Mouse (Mus musculus) heart, adult 11 months (tissue): ENCODE measurements at regions not wholly inside any gene's neighbourhood (a gene's known extent, or its start where the extent isn't known, plus 50 kb on each side); places are given as distances from the start of the nearest gene placed in this dataset.

Experiments
- DNase-seq: peaks from one replicate; pipeline ENCODE4 v3.0.0; 2022

- DNase-seq, result no peak
Observed at GRCm38 (mm10) chr15:15443271-15443670, 1285.3 kb upstream of the Cdh9 start.

GRCm38 (mm10) chr15:15477702-15478101, 1250.9 kb upstream of the Cdh9 start:
- DNase-seq, result no peak

- no peak for DNase-seq
Observed at GRCm38 (mm10) chr15:15500276-15500675, 1228.3 kb upstream of the Cdh9 start.

GRCm38 (mm10) chr15:15538944-15539343, 1189.6 kb upstream of the Cdh9 start:
- no peak for DNase-seq

DNA sequence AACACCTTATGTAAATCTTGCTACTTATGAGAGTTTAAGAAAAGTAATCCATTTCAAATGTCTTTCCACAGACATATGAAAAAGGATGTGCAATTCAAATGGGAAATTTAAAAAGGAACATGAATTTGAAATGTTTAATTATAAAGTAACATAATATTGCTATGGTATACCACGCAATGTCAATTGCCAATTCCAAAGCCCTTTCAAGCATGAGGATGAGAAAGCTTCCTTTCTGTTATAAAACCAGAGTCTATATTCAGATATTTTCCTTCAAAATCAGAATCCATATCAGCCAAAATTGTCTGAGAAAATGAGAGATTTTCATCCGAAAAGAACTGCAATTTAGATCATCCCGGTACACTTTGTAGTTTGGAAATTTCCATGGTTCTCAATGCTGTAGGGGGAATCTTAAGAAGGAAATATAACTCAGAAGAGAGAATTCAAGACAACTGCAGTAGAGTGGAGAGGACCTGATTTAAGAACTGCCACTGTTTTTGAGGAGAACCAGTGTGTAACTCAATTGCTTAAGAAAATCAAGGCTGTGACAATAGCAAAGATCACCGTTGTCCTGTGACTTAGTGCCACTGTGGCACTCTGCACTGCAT, 1169.3 kb upstream of the Cdh9 start:
- DNase-seq, result no peak

DNA sequence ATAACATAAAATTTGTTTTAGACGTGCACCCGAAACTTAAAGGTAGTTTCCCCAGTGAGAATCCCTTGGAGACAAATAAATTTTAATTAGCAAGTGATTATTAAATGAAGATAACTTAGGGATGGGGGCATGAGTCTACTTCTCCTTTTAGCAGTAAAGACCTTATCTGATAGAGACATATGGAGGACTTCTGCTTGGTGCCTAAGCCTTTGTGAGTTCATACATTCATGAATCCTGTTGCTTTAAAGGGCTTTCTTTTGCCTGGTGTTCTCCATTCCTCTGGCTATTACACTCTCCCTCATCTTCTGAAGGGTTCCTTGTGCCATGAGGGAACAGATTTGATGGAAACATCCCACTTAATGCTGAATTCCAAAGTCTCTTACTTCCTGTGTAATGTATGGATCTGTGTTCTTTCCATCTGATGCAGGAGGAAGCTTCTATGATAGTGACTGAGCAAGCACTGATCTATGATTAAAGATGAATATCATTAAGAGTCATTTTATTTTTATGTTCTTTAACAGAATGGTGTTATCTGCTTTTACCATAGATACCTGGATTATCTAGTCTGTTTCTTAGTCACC, 1146.2 kb upstream of the Cdh9 start:
- no peak for DNase-seq

DNA sequence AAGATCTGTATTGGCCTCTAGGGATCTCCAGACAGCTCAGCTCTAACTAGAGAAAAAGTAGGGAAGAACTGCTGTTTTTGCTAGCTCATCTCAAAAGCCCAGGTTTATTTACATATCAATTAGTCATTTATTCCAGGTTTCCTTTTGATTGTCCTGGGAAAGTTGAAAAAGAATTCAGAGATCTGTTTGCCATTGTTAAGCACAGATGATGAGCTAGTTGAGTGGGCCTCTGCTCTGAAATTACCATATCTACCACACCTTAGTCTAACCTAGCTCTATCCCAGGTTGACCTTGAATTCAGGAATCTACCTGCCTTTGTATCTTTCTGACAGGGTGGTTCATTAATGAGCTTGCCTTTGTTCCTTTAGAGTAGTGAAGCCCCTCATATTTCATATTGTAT, 1110.6 kb upstream of the Cdh9 start:
- no peak for DNase-seq

GRCm38 (mm10) chr15:15629304-15629703, 1099.3 kb upstream of the Cdh9 start:
- no peak for DNase-seq

GRCm38 (mm10) chr15:15630283-15630682, 1098.3 kb upstream of the Cdh9 start:
- peak; percentile 80 for DNase-seq

DNA sequence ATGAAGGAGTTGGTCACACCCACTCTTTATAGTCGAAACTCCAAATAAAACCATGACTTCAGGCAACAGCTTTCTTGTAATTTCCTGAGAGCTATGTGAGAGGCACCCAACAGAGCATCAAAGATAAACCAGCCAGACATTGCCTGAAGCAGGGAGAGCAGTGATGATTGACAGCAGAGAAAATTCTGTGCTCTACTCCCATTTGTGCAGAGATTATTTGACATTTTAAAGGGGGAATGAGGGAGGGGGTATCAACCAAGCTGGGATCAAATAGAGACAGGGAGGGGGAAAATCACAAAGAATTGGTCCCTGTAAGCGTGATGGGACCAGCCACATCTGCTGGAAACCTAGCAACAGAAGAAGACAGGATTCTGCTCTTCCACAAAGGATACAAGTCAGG, 1091.4 kb upstream of the Cdh9 start:
- no peak for DNase-seq

DNA sequence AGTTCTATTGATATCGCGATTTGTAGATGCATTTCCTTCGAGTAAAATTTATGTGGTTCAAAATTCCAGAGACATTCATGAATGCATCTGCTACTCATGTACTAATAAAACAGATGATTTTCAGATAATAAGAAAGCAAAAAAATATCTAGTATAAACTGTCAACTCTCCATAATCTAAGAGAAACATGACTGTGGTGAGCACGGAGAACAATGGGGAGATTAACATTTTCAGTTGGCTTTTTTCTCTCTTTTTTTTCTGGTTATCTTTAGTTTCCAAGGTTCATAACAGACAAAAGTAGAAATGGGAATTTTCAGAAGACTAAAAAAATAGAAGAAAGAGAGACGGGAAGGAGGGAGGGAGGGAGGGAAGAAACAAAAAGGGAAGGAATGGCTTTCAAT, 1079.8 kb upstream of the Cdh9 start:
- DNase-seq, result no peak

- DNase-seq, result no peak
Observed at GRCm38 (mm10) chr15:15666744-15667143, 1061.8 kb upstream of the Cdh9 start.

DNA sequence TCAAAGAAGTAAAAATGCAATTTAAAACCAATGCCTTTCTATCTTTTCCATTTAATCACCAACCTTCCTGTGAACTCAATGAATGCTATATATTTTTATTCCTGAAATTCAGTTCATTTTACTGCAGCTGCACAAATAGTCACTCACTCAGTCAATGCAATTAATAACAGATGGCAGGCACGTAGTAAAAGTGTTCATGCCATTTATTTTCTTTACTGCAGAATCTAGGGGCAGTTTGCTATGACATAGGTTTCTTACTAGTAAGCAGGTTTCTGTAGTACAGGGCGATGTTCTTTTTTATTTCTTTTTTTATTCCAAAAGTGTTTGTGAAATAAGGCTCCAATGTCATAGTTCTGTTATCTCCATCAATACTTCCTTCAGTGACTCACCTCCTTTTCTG, 1035.8 kb upstream of the Cdh9 start:
- no peak for DNase-seq

- no peak for DNase-seq
Observed at GRCm38 (mm10) chr15:15716694-15717093, 1011.9 kb upstream of the Cdh9 start.

DNA sequence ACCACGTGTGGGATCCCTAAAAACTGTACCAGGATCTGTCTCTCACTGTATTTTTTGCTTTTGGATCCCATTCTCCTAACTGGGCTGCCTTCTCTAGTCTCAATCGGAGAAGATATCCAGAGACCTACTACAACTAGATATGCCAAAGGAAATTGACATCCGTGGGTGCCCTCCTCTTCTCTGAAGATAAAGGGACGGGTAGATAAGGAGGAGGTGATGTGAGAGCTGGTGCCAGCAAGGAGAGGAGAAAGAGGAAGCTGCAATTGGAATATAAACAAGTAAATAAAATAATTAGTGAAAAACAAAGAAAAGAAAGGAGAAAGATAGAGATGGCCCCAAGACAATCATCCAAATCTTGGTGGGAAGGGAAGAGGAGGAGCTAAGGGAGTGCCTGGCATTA, 986.6 kb upstream of the Cdh9 start:
- DNase-seq, result peak; percentile 48

DNA sequence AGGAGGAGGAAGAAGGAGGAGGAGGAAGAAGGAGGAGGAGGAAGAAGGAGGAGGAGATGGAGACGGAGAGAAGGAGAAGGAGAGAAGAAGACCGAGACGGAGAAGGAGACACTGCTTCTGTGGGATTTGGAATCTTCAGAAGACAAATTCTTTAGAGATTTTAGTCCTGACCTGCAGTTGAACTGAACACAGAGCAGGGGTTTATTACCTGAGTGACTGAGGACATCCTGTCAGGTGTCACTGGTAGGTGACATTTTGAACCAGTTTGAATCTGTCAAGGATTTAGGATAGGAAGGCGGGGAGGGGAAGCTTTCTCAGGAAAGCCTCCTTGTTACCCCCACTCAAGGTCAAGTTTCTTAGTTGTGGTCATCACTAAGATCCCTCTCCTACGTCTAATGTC, 985.5 kb upstream of the Cdh9 start:
- DNase-seq, result no peak
